Mouse (Mus musculus): ENCODE data around the gene Olfr223. TPM values are rescaled to one million over a fixed set of nuclear protein-coding genes. Genes with fewer than 3 reads are reported as not detected.
A peak's percentile ranks its signal among the peaks of the same experiment; 100 is the strongest.
"Not testable (repeated sequence)": the region's sequence is repeated elsewhere in the genome, so short reads cannot be mapped to it uniquely, and the experiment has no call there.

Olfr223 gene
- total RNA-seq, 2 experiments from 2014 or later = not detected

DNA sequence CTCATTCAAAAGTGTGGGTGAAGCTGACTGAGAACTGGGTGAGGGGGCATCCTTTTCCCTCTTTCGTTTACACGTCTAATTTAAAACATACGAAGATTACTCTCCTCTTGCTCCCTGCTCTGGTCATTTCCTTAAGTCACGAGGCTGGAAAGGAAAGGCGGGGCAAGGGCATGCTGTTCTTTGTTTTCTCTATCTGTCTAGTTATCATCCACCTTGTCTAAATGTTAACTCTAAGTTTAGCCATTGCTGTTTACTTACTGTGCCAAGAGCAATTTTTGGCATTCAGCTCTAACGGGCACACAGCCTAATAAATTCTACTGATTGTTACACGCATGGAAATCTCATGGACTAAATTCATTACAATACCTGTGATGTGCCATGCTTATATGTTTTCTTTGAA lies 6.1 kb upstream of the Olfr223 start:
- no peak for DNase-seq
- intact Hi-C loops (cut with DNase I) = no loop called here

DNA sequence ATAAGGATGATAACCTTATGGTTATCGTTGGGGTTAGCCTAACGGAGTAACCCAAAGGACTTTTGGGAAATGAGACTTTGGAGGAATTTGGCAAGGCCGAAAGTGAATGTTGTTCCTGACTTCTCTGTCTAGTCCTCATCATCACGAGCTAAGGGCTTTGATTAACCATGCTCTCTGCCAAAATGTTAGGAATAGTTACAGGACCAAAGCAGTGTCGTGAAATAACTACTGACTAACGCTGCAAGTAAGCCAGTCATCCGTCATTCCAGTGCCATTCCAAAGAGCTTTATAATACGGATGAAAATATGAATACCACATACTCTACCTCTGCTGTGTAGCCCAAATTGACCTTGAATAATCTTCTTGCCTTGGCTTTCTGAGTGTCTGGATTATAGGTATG lies 3.9 kb upstream of the Olfr223 start:
- intact Hi-C loops (cut with DNase I) = no loop called here
- DNase-seq = no peak

DNA sequence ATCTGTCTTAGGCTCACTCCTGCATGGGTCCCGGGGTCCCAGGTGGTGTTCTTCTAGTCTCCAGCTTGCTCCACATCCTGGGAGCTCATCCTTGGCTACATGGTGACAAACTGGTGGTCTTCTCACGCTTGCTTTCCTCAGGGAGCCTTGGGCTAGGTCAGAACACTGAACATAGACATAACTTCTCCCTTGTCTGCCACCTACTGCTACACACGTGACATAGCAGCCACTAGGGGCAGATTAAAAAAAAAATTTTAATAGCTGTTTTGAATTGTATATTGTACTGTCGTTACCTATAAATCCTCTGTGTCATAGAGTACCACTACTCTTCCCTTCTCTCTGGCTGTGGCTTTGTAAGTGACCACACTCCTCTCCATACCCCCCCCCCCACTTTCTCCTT lies 3.0 kb upstream of the Olfr223 start:
- no peak for DNase-seq
- intact Hi-C loops (cut with DNase I) = no loop called here

DNA sequence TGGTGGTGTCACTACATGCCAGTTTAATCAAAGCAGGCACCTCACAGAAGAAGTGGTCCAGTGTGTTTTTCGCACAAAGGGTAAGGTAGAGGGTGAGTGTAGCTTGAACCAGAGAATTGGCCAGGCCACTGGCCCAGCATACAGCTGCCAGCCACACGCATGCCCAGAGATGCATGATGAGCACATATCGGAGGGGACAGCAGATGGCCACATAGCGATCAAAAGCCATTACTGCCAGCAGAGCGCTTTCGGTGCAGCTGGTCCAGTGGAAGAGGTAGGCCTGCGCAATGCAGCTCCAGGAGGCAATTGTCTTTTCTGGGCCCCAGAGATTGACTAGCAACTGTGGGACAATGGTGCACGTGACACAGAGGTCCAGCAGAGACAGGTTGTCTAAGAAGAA lies 3.6 kb downstream of the Olfr223 start:
- no peak for DNase-seq
- intact Hi-C loops (cut with DNase I) = no loop called here

DNA sequence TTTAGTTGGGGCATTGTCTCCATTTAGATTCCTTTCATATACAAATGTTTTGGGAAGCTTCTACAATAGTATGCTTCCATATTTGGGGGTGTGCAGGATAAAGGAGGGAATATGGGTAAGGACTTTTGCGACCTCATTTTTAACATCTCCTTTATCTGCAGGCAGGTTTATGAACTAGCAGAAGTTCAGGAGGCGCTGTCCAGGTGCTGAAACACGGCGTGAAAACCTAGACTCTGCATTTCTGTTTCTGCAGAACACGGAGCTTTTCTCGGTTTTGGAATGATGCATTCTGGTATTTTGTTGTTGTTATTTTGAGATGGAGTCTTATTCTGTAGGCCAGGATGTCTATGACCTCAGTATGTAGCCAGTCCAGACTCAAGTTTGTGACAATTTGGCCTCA lies 8.6 kb downstream of the Olfr223 start:
- intact Hi-C loops (cut with DNase I) = no loop called here
- peak in 1 of 2 experiments; percentile 19 for DNase-seq

DNA sequence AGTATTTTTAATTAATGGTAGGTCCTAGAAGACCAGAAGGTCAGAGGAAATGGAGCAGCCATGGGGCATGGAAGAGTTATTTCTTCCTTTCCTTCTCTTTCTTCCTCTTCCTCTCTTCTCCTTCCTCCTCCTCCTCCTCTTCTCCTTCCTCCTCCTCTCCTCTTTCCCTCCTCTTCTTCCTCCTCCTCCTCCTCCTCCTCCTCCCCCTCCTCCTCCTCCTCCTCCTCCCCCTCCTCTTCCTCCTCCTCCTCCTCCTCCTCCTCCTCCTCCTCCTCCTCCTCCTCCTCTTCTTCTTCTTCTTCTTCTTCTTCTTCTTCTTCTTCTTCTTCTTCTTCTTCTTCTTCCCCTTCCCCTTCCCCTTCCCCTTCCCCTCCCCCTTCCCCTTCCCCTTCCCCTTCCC lies 17.0 kb downstream of the Olfr223 start, which contains the start of gene Olfr222:
TSS of gene Olfr222 (minus strand) at position 101 of the 400 bp plus-strand sequence.
- DNase-seq; intact Hi-C loops (cut with DNase I): not testable (repeated sequence)

DNA sequence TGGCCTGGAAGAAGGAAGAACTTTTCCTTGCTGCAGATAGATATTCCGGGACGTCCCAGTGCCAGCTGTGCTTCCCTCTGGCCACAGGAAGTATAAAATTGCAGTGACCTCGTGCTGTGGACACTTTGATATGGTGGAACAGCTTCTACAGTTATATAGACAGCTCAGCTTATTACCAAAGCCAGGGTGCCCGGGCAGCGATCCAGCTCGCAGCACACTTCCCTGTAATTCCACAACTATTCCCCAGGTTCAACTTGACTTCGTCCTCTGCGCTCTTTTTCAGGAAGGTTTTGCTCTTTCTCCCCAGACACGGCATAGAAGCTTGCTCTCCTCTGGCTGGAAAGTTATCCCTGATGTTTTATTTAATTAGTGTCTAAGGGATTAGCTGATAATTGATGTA lies 17.4 kb downstream of the Olfr223 start:
- DNase-seq = no peak

DNA sequence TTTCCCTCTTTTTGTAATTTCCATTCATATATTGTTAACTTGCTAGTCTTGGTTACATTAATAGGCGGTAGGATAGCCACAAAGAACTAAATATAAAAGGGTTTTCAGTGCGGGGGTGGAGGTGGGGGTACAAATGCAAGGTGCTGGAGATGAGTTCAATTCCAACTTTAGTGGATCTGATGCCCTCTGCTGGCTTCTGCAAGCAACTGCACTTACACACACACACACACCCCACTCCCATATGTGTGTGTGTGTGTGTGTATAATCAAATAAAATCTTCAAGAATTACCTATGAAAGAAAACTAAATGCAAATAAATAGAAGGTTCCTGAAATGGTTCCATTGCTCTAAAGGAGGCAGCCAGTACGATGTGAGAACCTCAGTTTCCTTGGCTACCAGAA lies 23.8 kb downstream of the Olfr223 start:
- DNase-seq = no peak
- intact Hi-C loops (cut with DNase I) = loop anchor here (1.0 to 2.0 kb wide), 2 partner anchors 45 to 261 kb away; no protein-coding TSS in a partner anchor

More for the DNA sequence above, 17.4 kb downstream of the Olfr223 start:
- intact Hi-C loops (cut with DNase I) = no loop called here

DNA sequence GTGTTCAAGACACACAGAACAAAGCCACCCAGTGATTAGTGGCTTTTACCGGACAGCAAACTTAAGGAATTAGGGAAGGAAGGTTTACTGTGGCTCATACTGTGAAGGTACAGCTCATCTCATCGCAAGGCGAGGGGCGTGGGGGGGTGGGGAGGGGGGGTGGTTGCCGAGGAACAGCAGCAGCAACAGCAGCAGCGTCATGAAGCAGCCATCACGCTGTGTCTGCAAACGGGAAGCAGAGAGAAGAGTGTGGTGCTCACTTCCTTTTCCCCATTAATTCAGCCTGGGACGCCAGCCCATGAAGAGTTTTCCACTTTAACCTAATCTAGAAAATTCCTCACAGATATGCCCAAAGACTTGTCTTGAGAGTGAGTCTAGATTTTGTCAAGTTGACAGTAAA lies 30.3 kb downstream of the Olfr223 start:
- intact Hi-C loops (cut with DNase I) = no loop called here
- no peak for DNase-seq

DNA sequence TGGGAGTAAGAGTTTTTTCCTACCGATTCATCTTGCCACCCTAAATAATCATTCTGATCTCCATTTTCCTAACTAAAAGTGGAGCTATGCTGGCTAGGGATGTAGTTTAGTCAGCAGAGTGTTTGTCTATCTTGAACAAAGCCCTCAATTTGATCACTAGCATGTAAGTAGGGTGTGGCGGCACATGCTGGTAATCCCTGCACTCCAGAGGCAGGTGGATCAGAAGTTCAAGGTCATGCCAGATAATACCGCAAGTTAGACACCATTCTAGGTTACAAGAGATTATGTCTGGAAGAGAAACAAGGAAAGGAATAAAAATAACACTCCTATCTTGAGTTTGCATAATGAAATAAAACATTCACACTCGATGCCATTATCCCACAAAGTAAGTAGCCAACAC lies 30.8 kb downstream of the Olfr223 start:
- no peak for DNase-seq
- intact Hi-C loops (cut with DNase I) = no loop called here

DNA sequence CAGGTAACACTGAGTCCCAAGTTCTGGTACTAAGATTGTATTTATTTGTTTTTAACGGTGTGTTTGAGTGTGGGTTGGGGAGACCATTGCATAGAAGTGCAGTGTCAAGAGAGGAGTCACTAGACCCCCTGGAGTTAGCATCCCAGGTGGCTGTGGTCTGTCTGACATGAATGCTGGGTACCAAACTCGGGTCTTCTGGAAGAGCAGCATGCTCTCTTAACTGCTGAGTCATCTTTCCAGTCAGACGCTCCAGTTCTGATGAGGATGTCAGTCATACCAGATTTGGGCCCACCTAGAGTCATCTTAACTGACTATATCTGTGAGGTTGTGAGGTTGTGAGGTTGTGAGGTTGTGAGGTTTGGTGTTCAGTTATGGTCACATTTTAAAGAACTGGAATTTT lies 32.2 kb downstream of the Olfr223 start:
- intact Hi-C loops (cut with DNase I) = no loop called here
- DNase-seq = no peak

DNA sequence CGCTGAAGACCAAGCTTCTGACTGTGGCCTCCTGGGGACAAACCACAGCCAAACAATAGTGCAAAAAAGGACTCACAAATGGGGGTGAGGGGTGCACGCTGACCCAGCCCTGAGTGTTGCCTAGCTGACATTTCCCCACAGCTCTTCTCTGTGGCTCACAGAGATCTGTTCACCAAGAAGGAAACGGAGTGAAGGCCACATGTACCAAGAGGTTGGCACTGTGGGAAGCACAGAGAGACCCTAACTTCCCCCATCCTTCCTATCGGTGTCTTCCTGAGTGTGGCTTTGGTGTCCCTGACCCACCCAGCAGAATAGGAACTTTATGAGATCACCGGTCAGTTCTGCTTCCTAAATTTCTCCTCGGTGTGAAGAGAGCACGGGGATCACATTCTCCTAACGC lies 38.6 kb downstream of the Olfr223 start:
- DNase-seq = no peak
- intact Hi-C loops (cut with DNase I) = no loop called here

DNA sequence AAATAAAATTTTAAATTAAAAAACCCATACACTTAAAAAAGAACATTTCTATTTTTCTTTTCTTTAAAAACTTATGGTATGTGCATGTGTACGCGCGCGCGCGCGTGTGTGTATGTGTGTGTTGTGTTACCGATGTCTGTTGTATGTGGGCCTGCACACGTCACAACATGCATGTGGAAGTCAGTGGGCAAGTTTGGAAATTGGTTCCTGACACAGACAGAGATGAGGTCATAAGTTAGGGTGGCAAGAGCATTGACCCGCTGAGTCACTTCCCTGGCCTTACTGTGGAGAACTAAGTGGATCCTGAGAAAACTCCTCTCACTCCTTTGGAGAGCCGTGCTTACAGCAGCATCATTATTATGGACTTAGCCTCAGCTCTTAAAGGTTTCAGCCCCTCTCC lies 39.0 kb downstream of the Olfr223 start:
- no peak for DNase-seq
- intact Hi-C loops (cut with DNase I) = no loop called here

DNA sequence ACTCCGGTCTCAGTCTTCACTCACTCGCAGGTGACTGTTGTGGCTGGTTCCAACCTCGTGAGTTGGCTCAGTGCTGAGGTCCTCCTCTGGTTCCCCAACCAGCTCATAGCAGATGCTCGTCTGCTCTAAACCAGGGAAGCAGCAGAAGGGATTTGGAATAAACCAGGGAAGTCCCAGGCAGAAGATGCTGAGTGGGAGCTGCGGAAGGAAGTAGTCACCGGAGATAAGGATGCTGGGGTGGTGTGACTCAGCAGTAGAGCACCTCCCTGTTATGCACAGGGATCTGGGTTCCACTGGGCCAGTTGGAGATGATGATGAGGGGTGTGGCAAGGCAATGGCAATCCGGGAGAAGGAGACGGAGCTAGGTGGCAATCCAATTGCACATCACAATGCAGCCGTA lies 49.1 kb downstream of the Olfr223 start:
- intact Hi-C loops (cut with DNase I) = no loop called here
- no peak for DNase-seq

DNA sequence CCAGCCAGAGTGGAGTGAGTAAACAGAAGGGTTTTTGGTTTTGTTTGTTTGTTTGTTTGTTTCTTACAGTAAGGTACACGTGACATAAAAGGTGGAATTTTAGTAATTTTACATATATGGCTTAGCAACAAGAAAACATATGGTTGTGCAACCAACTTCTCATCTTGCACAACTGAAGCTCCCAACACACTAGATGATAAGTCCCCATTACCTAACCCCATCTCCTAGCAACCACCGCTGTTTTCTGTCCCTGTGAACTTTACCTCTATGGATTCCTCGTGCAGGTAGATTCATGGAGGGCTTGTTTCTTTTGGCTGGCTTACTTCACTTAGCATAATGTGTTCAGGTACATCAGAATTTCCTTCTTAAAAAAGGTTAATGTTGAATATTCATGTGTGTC lies 49.7 kb downstream of the Olfr223 start:
- DNase-seq = no peak
- intact Hi-C loops (cut with DNase I) = no loop called here

DNA sequence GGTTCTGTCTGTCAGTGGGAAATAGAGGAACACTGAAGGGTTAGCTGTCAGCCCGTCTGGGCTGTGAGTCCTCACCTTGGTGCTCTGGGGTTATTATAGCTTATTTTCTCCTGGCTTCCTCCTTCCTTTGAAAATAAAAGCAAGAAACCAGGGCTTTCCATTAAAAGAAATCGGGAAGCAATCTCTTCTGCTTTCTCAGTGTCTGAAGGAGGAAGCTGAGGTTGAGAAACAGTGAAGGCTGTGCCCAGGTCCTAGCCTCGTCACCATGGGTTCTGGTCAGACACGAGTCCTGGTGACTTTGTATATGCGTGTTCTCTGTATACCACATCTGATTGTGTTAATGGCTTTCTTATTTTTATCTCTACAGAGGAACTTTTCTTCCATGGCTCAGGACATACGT lies 50.6 kb downstream of the Olfr223 start:
- no peak for DNase-seq
- intact Hi-C loops (cut with DNase I) = no loop called here

DNA sequence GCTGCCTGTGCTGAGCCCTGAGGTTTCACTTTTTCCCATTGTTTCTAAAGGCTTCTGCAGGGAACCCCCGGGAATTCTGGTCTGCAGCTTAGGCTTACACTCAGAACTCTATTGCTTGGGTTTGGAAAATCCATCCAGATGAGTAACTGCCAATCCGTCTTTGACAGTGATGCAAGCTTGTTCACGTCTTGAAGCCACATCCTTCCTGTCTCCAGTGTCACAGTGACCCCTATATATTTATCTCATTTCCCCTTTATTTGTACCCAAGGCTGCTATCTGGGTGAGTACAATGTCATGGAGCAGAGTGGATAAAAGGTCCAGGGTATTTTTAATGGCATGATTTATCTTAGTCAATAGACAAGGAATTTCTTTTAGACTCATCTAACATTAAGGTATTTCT lies 51.8 kb downstream of the Olfr223 start, which contains the start of gene Nlrp3:
TSS of gene Nlrp3 (plus strand) at position 245 of the 400 bp plus-strand sequence.
- intact Hi-C loops (cut with DNase I) = no loop called here
- no peak for DNase-seq

DNA sequence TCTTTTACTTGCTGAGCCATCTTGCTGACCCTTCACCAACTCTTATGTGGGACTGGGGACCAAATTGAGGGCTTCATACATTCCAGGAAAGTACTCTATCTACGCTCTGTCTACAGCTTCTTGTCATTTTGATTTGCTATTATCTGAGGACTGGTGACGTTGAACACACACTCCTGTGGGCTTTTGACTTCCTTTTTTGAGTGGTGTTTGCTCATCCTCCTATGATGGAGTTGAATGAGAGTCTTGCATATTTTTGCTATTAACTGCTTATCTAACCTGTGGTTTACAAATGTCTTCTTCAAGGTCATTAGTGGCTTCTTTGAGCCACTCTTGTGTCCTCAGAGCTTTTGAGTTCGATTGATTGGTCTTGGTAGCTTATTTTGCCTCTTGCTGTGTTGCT lies 53.0 kb downstream of the Olfr223 start:
- intact Hi-C loops (cut with DNase I) = no loop called here
- DNase-seq = no peak

Other genes with a start within 250 kb of the Olfr223 start
- not detected for gene Prss38, start 217.6 kb downstream of the Olfr223 start, total RNA-seq (2021)
- gene Jmjd4, start 143.2 kb downstream of the Olfr223 start, total RNA-seq (2021) = 10 to 100 TPM; 10.8 TPM
- gene Snap47, start 142.1 kb downstream of the Olfr223 start, total RNA-seq (2021) = 10 to 100 TPM; 33.0 to 37.7 TPM
- 1 to 10 TPM; 4.4 to 4.7 TPM for gene Zfp867, start 120.8 kb downstream of the Olfr223 start, total RNA-seq (2021)
- 10 to 100 TPM; 16.4 to 17.4 TPM for gene Zkscan17, start 66.5 kb downstream of the Olfr223 start, total RNA-seq (2021)
- 1 to 10 TPM in 1 of 2 experiments, under 1 TPM in 1; 0.42 to 1.0 TPM for gene Nlrp3, start 51.7 kb downstream of the Olfr223 start, total RNA-seq (2021)
- not detected for gene Olfr222, start 17.1 kb downstream of the Olfr223 start, total RNA-seq (2021)
- gene Mprip, start 68.0 kb upstream of the Olfr223 start, total RNA-seq (2021) = 100 to 1,000 TPM; 137 to 147 TPM
- gene Pld6, start 194.4 kb upstream of the Olfr223 start, total RNA-seq (2021) = under 1 TPM; 0.22 to 0.54 TPM
- gene Flcn, start 216.7 kb upstream of the Olfr223 start, total RNA-seq (2021) = 10 to 100 TPM; 41.4 to 51.3 TPM
- gene Nt5m, start 246.2 kb upstream of the Olfr223 start, total RNA-seq (2021) = 10 to 100 TPM; 20.2 to 27.0 TPM
- 10 to 100 TPM; 74.8 to 75.0 TPM for gene Cops3, start 246.5 kb upstream of the Olfr223 start, total RNA-seq (2021)